Mouse (Mus musculus) ZHBTc4 (cell line): ENCODE measurements around the gene Pum1.
"Not testable (repeated sequence)": the region's sequence is repeated elsewhere in the genome, so short reads cannot be mapped to it uniquely, and the experiment has no call there.

Experiments
- DNase-seq: peaks from one replicate; pipeline ENCODE4 v3.0.0-alpha.2; 2011; ENCODE audit warnings: low read depth, low spot score

Gene Pum1

DNA sequence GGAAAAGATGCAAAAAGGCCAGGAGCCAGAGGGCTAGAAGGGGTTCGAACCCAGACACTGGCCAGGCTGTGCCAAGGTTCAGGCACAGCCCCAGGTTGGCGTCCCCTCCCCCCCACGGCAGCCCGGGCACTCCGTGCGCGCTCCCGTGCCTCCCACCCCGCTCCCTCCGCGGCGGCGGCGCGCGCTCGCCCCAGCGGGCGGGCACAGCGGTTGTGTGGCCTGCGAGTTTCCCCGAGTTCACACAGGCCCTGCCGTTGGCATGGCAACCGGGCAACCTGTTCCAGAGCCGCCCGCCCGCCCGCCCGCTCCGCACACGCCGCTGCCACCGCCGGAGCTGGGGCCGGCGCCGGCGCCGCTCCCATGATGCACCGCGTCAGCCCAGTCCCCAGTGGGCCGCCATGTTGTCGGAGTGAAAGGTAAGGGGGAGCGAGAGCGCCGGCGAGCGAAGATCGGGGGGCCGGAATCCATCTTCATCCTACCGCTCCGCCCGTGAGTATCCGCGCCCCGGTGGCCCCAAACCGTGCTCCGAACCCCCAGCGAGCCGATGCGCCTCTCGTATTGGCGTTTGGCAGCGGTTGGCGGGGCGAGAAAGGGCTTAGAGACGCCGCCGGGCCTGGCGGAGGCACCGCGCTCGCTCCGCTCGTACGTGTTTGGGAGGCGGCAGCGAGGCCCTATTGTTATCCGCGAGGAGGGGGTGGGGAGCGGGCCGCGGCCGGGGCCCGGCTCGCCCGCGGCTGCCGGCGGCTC is at the start of gene Pum1:
TSS of gene Pum1 (plus strand) at position 343 of the 747 bp plus-strand sequence.
- DNase-seq = peak; percentile 98

DNA sequence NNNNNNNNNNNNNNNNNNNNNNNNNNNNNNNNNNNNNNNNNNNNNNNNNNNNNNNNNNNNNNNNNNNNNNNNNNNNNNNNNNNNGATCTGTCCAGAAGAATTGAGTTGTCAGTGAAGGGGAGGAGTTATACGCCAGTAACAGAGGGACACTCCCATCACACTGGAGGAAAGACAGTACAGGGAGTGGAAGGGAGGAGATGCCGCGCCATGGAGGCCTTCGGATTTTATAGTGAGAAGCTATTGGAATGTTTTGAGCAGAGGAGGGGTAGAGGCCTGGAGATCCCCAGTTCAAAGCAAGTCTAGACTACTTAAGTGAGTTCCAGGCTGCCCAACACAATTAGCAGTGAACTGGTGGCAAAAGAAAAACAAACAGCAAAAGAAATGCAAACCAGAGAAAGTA is 33.7 kb upstream of the Pum1 start:
- DNase-seq = peak; percentile 91

DNA sequence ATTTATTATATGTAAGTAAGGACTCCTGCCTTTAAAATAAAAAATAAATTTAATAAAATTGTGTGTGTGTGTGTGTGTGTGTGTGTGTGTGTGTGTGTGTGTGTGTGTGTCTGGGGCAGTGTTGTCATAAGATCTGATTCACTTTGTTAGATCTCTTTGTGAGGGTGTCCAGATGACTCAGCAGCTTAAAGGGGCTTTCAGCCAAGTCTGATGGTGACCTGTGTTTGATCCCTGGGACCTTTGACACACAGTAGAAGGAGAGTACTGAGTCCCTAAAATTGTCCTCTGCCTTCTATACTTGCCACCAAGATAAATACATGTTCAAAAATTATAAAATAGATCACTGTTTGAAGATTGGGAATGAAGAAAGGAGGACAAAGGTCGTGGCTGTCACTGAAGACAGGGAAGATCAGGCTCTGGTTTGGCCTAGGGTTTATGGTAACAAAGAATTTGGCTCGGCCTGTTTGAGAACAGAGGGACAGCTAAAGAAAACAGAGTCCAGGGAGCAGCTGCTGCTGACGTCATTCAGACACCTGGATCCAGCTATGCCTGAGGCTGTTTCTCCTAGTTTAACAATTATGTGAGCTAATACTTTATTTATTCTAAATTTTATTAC is 32.8 kb upstream of the Pum1 start:
- peak; percentile 61 for DNase-seq

DNA sequence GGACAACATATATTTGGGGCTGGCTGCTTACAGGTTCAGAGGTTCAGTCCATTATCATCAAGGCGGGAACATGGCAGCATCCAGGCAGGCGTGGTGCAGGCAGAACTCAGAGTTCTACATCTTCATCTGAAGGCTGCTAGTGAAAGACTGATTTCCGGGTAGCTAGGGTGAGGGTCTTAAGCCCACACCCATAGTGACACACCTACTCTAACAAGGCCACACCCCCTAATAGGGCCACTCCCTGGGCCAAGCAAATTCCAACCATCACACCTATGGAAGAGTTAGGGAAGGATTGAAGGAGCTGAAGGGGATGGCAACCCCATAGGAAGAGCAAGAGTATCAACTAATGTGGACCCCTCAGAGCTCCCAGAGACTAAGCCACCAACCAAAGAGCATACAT is 28.0 kb upstream of the Pum1 start:
- peak; percentile 80 for DNase-seq

DNA sequence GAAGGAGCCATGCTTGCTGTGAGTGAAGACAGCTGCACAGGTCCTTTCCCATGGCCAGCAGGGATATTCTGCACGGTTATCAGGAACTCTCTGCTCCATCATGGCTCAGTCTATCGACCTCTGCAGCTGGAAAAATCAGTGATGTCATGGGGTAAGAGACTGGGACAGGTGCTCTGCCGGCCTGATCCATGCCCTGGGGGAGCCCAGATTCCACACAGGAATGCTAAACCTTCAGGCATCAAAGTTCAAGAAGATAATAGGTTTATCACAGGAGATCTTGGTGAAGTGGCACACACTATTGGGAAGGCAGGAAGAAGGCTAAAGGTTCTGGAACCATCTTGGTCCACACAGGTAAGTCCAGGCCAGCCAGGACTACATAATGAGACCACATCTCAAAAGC is 26.4 kb upstream of the Pum1 start:
- DNase-seq = peak; percentile 74

DNA sequence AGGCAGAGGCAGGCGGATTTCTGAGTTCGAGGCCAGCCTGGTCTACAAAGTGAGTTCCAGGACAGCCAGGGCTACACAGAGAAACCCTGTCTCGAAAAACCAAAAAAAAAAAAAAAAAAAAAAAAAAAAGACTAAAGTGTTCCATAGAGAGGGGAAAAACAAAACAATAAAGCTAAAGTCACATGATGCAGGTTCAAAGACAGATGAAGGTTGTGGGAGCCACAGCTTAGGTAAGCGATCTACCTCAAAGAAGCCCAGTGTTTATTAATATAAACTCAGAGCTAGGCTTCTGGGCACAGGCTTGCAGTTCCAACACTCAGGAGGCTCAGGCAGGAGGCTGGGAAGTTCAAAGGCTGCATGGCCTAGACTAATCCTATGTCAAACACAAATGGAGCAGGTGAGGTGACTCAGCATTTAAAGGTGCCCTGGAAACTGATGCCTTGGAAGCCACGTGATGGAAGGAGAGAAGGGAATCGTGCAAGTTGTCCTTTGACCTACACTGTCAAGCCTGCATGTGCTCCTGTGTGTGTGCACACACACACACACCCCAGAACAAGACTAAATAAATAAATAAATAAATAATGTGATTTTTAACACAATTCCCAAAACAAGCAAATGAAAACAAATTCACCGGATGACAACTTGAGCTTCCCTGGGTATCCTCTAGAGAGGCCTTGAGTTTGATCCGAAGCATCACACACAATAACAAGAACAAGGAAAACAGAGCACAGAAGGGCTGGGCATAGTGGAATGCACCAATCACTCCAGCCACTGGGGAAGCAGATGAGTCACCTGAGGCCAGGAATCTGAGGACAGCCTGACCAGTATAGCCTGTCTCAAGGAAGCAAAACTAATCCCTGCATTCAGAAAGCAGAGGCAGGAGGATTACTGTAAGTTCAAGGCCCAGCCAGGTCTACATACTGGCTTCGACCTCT is 25.4 kb upstream of the Pum1 start:
- peak; percentile 92 for DNase-seq

DNA sequence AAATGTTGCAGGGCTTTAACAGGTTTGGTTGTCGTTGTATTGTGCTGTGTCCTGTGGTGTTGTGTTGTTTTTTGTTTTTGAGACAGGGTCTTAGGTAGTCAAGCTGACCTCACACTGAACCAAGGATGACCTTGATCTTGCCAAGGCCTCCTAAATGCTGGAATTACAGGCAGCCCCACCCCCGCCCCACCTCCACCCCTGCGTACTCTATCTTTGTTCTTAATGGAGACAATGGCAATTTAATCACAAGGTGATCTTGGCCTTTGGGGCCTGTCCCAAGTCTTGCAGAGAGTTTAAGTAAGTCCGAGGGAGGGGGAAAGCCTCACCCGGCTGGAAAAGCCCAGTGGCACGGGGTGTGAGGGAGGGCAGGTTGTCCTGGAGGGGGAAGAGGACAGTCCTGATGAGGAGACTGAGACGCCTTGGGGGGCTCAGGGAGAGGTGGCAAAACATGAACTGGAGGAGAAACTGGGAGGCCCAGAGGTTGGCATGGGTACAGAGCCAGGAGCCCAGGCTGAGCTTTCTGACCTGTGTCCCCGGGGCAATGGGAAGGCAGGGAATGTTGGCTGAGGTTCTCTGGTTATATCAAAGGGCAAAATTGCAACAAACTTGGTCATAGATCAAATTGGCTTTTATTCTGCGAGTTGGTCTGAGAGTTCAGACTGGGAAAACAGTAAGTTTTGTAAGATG is 22.9 kb upstream of the Pum1 start:
- DNase-seq = peak; percentile 93

DNA sequence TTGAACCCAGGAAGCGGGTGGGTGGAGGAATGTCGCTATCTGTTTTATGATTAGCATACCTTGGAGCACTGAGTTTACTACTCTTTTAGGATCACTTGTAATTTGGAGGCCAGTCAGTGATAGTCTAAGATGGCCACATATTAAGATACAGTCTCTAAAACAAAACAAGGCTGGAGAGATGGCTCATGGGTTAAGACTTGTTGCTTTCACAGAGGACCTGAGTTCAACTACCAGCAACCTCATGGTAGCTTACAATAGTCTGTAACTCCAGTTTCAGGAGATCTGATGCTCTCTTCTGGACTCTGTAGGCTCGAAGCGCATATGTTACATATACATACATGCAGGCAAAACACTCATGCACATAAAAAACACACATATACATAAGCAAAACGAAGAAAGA is 20.7 kb upstream of the Pum1 start:
- DNase-seq = peak; percentile 70

DNA sequence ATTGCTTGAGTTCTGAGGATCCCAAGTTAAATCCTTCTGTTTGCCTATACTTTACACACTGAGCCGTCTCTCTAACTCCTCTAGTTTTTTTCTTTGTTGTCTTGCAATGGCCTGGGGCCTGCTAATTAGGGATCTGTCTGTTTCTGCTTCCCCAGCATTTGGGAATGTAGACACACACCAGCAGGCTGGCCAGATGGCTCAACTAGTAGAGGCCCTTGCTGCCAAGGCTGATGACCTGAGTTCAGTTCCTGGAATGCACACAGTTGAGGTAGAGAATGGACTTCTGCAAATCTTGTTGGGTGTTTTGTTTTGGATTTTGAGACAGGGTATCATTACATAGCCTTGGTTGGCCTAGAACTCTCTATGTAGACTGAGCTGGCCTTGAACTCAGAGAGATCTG is 17.7 kb upstream of the Pum1 start:
- no peak for DNase-seq

DNA sequence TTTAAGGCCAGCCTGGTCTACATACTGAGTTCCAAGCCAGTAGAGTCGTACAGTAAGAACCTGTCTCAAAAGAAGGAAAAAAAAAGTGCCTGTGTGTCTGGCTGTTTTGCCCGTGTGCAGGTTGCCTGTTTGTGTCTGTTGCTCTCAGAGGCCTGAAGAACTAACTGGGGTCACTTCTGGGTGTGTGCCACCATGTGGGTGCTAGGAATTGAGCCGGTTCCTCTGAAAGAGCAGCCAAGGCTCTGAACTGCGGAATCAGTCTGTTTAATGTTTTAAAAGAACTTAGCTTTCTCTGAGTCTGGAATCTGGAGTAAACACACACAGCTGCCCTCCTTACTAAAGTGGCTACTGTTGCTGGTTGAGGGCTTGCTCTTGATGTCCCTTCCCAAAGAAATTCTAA is 11.8 kb upstream of the Pum1 start:
- DNase-seq = no peak

DNA sequence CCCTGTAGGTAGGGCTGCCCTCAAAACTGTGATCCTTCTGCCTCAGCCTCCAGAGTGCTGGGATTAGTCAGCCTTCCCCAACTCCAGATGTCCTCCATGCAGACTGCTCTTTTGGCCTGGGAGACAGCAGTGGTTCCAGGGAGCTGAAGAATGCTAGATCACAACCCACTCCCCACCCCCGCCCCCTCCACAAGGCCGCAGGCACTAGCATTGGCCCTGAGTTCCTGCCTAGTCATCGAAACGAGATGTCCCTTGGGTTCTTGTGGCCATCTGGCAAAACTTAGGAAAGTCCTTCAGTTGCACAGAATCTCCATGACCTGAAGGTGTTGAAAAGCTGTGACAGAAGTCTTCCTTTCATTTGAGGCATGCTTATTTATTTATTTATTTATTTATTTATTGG is 10.6 kb upstream of the Pum1 start:
- peak; percentile 74 for DNase-seq

DNA sequence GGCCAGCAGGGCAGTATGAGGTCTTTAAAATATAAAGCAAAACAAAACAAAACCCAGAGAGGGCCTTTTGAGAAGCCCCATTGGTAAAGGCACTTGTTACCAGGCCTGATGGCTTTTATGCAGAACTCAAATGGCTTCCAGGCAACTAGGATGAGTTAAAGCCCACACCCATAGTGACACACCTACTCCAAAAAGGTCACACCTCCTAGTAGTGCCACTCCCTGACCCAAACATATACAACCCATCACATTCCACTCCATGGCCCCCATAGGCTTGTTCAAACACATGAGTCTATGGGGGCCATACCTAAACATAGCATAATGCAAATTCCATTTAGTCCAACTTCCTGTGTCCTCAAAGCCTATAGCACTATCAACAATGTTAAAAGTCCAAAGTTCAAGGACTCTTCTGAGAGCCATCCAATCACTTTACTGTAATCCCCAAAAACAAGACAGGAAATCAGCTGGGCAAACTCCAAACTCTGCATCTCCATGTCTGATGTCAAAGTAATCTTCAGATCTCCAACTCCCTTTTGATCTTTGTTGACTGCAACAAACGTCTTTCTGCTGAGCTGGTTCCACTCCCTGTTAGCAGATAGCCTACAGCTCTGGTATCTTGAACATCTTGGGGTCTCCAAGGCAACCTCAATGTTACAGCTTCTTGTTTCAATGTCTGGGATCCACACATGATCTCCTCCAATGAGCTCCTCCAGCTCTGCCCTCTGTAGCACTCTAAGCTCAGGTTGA is 5.1 kb upstream of the Pum1 start:
- peak; percentile 71 for DNase-seq

DNA sequence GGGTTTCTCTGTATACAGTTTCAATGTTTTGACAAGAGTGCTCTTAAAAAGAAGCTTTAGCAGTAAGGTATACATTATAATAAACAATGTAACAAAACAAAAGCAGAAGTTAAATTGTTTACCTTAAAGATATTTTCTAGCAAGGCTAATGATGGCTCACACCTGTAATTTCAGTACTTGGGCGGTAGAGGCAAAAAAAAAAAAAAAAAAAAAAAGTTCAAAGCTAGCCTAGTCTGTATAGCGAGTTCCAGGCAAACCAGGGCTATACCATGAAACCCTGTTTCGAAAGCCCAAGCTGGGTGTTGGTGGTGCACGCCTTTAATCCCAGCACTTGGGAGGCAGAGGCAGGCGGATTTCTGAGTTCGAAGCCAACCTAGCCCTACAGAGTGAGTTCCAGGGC is 3.7 kb upstream of the Pum1 start:
- no peak for DNase-seq

DNA sequence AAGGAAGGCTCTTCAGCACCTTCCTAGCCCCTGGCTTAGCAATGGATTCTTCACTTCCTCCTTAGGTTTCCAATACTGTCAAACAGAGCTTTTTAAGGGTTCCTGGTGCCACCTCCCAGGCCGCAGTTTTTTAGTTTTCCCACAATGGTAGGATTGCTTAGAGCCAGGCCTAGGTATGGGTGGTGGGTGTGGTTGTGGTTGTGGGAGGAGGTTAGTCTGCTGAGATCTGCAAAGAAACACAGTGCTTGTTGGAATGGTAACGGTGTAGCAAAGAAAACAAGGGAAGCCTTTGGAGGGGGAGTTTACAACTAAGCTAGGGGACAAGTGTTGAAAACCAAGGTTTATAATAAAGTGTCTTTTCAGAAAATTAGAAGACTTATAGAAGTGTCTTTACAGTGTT is 3.0 kb upstream of the Pum1 start:
- peak; percentile 51 for DNase-seq

DNA sequence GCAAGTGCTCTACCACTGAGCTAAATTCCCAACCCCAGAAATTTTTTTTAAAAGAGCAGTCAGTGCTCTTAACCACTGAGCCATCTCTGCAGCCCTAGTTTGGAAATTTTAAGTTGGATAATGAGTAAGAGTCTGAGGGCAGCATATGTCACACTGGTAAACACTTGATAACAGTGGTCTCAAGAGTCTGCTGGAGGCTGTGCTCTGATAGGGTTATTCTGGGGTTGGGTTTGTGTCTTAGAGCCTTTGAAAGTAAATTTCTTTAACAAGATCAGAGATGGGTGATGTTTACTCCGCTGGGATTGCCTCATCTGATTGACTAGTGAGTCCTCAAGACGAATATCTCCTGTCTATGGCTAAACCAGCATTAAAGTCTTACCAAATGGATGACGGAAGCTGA is 2.0 kb upstream of the Pum1 start:
- DNase-seq = no peak

DNA sequence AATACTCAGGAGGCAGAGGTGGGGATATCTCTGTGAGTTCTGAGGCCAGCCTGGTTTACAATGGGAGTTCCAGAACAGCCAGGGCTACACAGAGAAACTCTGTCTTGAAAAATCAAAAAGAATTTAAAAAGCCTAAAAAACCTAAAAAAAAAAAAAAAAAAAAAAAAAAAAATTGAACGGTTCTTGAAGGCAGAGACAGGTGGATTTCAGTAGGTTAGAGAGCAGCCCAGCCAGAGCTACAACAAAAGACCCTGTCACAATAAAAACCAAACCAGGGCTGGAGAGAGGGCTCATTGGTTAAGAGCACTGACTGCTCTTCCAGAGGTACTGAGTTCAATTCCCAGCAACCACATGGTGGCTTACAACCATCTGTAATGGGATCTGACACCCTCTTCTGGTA is 816 bp upstream of the Pum1 start:
- DNase-seq = not testable (repeated sequence)

DNA sequence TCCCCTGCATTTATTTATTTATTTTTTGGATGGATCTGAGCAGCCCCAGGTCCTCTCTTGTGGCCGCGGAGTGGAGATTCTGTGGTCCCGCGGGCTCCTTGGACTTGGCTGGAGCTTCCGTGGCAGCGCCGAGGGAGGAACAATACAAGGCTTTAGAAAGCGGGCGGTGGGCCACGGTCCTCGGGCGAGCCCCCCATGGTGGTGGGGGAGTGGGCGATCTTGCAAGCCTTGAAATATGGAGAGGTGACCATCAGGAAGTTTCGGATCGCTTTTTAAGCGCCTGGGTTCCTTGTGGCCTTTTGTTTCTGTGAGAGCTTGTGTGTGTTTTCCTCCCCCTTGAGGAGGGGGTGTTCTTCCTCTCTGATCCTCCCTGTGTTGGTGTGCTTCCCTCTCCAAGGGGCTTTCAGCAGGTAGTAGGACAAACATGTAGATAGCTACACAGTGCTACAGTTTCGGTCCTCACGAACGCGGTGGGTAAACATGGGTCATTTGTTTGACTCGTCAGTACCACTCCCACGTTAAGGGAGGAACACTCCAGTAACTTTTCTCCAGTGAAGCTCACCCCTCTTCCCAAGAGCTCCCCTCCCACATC is 785 bp downstream of the Pum1 start:
- peak; percentile 54 for DNase-seq

DNA sequence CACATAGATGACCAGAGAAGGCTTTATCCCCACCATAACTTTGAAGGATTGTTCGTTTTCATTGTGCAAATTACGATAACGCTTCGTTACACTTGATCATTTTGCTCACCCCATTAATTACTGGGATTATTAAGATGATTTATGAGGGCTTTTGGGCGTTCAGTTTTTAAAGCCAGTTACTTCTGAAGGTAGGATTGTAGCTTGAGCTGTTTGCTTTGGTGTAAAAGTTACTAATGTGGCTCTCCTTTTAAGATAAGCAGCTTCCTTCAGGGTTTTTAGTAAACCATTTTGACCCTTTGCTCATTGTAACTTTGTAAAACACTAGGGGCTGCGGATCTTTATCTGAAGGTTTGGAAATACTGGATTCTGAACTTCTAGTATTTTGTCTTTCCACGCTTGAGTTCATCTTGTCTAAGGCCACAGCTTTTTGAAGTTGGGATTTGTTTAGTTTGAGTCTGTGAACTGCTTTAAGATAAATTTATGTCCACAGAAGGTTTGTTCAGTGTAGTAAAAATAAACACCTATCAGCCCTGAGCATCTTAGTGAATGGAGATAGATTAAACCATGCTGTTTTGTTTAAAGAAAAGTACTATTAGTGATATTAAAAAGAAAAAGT is 1.4 kb downstream of the Pum1 start:
- no peak for DNase-seq

DNA sequence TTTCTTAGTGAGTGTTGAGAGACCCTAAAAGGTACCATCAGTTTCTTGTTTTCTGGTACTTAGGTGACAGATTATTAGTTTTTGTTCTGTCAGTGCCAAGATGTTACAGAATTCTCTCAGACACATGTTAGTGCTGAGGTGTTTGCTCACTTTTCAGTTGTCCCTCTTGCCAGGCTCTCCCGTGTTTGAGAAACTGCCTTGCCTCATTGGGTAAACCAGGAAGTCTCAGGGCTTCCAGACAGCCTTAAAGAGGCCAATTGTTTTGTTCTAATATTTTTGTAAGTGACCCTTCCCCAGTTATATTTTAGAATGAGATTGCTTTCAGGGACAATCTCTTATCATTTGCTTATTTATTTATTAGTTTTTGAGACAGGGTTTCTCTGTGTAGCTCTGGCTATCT is 2.1 kb downstream of the Pum1 start:
- DNase-seq = no peak

DNA sequence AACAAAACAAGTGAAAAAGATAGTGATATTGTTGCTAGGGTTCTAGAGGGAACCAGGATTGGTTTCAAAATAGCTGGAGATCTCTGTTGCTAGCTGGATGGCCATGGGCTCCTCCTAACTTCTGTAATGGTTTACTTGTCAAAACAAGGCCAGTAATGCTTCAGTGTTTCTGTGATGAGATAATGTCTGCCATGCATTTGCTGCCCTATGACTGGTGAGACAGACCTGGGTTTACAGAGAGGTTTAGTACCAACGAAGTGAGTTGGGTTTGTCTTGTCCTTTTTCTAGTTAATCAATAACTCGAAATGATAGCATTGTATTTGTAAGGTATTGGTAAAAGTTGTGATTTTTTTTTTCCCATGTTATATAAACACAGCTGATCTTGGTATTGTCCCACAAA is 4.6 kb downstream of the Pum1 start:
- DNase-seq = no peak
